Mouse (Mus musculus): ENCODE data around the gene Bcl11a. TPM values are rescaled to one million over a fixed set of nuclear protein-coding genes. Genes with fewer than 3 reads are reported as not detected.
A peak's percentile ranks its signal among the peaks of the same experiment; 100 is the strongest.

Gene Bcl11a
- polyA plus RNA-seq, 1 experiment, result 10.4 TPM

DNA sequence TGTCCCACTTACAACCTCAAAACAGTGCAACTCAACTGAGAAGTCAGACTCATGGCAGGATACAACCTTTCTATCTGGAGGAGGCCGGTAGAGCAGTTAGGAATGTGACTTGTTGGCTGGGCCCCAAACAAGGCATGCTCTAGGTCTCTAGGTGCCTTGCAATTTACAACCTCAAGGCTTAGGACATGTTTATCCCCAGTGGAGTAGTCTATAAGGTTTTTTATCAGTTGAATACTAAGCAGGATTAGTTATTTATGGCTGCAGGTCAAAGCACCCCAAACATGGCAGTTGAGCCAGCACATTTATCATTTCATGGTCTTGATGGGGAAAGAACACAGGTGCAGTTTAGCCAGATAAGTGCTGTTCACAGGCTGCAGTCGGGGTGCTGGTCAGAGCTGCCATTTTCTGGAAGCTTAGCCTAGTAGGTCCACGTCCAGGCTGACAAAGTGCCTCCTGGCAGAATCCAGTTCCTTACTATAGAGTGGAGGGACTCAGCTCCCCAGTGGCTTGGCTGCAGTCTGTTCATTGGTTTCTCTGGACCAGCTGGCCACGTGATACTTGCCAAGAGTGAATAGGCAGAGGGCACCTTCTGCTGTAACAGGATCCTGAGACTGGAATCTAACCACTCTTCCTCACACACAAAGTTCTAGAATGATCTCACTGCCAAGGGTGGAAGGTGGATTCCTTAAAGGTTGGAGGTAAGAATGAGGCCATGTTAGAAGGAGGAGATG lies 118.8 kb downstream of the Bcl11a start:
- no peaks in the 10 kb centered on the region for H3K4me1 ChIP-seq (ENCODE audit: control insufficient read depth, insufficient read depth, low read length)
- TF ChIP-seq CTCF (IDR thresholded peaks at IDR 0.05; ENCODE audit: borderline replicate concordance, insufficient read depth, low read depth, low read length) (no peak), POLR2A (IDR thresholded peaks at IDR 0.05; ENCODE audit: borderline replicate concordance, insufficient read depth, low read length) (no peak)
- no peaks in the 10 kb centered on the region for H3K27me3 ChIP-seq (ENCODE audit: control insufficient read depth, insufficient read depth, low read length)
- H3K27ac ChIP-seq (ENCODE audit: insufficient read depth, low read length), result no peak overlapping the region
- WGBS, result 34% methylated on average over 4 of the region's 4 CpGs
- H3K4me3 ChIP-seq (replicated peaks; ENCODE audit: insufficient read depth, low read depth, low read length), result no peak overlapping the region
- peak in 1 of 2 experiments; percentile 22 for DNase-seq

DNA sequence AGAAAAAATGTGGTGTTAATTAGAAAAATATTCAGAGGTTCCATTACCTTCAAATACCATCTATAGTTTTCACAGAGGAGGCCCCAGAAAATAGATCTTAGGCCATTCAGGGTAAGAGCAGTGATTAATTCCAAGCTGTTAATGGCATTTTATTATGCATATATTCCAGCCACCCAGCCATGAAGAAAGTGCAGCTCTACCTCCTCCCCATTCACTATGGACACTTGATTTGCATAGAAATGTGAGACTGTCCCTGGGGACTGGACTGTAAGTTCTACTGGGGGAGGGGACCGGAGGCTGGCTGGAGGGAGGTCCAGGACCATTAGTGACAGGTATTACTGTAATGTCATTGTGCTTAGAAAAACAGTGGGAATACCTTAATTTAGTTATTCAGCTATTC lies 119.6 kb downstream of the Bcl11a start:
- WGBS, result 77% methylated on average over 1 of the region's 1 CpGs
- Histone ChIP-seq H3K4me1 (ENCODE audit: control insufficient read depth, insufficient read depth, low read length) (no peaks in the 10 kb centered on the region), H3K4me3 (replicated peaks; ENCODE audit: insufficient read depth, low read depth, low read length) (no peak overlapping the region), H3K27ac (ENCODE audit: insufficient read depth, low read length) (no peak overlapping the region), H3K27me3 (ENCODE audit: control insufficient read depth, insufficient read depth, low read length) (no peaks in the 10 kb centered on the region)
- TF ChIP-seq POLR2A (IDR thresholded peaks at IDR 0.05; ENCODE audit: borderline replicate concordance, insufficient read depth, low read length), result no peak
- TF ChIP-seq CTCF (IDR thresholded peaks at IDR 0.05; ENCODE audit: borderline replicate concordance, insufficient read depth, low read depth, low read length), result no peak
- DNase-seq, result no peak

DNA sequence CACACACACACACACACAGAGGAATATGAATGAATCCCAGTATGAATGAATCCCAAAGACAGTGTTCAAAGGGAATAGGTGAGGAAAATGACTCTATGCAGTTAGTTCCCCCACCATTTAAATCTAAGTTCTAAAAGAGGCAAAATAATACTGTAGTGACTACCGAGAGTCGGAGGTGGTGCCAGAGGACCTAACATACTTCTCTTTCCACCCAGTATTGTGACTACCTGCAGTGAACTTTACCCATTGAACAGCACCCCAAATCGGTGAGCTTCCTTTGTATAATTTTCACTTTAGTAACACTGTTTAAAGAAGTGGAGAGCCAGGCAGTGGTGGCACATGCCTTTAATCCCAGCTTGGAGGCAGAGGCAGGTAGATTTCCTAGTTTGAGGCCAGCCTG lies 121.7 kb downstream of the Bcl11a start:
- DNase-seq, result no peak
- 94% methylated on average over 3 of the region's 3 CpGs for WGBS
- H3K4me3 ChIP-seq (replicated peaks; ENCODE audit: insufficient read depth, low read depth, low read length), result no peak overlapping the region
- H3K27ac ChIP-seq (ENCODE audit: insufficient read depth, low read length), result no peak overlapping the region
- no peaks in the 10 kb centered on the region for H3K27me3 ChIP-seq (ENCODE audit: control insufficient read depth, insufficient read depth, low read length)
- no peaks in the 10 kb centered on the region for H3K4me1 ChIP-seq (ENCODE audit: control insufficient read depth, insufficient read depth, low read length)
- TF ChIP-seq POLR2A (IDR thresholded peaks at IDR 0.05; ENCODE audit: borderline replicate concordance, insufficient read depth, low read length) (no peak), CTCF (IDR thresholded peaks at IDR 0.05; ENCODE audit: borderline replicate concordance, insufficient read depth, low read depth, low read length) (no peak)

DNA sequence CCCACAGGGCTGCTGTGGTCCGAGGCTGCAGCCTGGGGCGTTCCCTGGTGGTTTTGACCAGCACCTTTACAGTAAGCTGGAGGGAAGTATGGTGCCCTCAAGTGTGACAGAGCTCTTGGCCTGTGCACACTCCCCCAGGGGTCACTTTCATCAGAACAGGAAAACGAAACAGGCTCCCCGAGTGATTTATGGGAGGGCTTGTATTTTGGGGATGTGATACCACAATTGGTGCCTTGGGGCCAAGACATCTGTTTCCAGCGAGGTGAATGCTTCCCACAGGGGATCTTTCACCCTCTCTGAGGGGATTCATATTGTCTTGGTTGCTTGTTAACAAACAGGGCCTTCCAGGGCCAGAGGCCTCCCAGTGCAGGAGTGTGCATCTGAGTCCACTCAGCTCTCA lies 122.5 kb downstream of the Bcl11a start:
- H3K4me1 ChIP-seq (ENCODE audit: control insufficient read depth, insufficient read depth, low read length), result no peaks in the 10 kb centered on the region
- no peak for TF ChIP-seq CTCF (IDR thresholded peaks at IDR 0.05; ENCODE audit: borderline replicate concordance, insufficient read depth, low read depth, low read length)
- TF ChIP-seq POLR2A (IDR thresholded peaks at IDR 0.05; ENCODE audit: borderline replicate concordance, insufficient read depth, low read length), result no peak
- no peak for DNase-seq
- 71% methylated on average over 5 of the region's 5 CpGs for WGBS
- H3K4me3 ChIP-seq (replicated peaks; ENCODE audit: insufficient read depth, low read depth, low read length), result no peak overlapping the region
- no peak overlapping the region for H3K27ac ChIP-seq (ENCODE audit: insufficient read depth, low read length)
- no peaks in the 10 kb centered on the region for H3K27me3 ChIP-seq (ENCODE audit: control insufficient read depth, insufficient read depth, low read length)

DNA sequence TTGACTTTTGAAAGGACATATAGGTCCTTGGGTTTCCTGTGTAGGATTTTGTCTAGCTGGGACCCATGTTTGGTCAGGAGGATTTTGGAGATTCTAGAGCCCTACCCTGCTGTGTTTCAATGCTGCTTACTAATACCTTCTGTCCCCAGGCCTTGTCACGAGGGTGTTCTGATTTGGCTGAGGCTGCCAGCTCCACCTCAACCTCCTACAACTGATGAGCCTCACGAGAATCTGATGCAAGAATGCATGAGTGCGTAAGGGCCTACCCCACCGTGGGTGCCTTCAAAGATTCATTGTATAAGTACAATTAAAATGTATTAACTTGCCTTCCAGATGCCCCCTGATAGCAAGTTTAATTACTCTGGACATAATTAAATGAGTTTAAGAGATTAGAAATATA lies 123.4 kb downstream of the Bcl11a start:
- 83% methylated on average over 4 of the region's 4 CpGs for WGBS
- no peak overlapping the region for H3K4me3 ChIP-seq (replicated peaks; ENCODE audit: insufficient read depth, low read depth, low read length)
- no peaks in the 10 kb centered on the region for H3K27me3 ChIP-seq (ENCODE audit: control insufficient read depth, insufficient read depth, low read length)
- TF ChIP-seq CTCF (IDR thresholded peaks at IDR 0.05; ENCODE audit: borderline replicate concordance, insufficient read depth, low read depth, low read length) (no peak), POLR2A (IDR thresholded peaks at IDR 0.05; ENCODE audit: borderline replicate concordance, insufficient read depth, low read length) (no peak)
- DNase-seq, result no peak
- H3K27ac ChIP-seq (ENCODE audit: insufficient read depth, low read length), result no peak overlapping the region
- no peaks in the 10 kb centered on the region for H3K4me1 ChIP-seq (ENCODE audit: control insufficient read depth, insufficient read depth, low read length)

DNA sequence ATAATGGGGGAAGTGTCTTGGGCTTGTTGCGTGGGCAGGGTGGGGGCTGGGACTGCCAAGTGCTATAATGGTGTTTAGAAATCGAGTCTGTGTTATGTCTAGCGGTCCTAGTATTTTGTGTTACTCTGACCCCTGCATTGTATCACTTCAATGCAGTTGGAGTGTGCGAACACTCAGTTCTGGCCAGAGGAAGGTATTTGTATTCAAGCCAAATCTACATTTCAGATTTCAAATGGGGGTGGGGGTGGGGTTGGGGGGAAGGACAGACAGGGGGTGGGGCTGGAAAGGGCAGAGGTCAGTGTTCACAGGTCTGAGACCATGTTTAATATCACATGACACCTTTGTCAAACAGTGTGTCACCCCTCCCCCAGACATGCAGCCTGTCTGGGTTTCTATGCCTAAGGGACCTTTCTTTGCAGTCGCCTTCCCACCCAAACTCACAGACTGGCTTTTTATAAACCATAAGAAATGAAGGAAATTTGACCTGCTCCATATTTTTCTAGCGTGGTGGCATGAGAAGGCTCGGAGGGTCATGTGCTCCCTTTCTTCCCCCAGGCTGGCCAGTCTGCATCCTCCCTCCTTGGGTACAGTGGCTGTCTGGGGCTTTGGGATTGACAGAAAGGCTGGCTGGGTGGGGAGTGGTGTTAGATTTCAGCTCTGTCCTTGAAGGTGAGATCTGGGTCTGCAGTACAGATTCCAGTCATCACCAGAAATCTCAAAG lies 124.9 kb downstream of the Bcl11a start:
- no peak for DNase-seq

DNA sequence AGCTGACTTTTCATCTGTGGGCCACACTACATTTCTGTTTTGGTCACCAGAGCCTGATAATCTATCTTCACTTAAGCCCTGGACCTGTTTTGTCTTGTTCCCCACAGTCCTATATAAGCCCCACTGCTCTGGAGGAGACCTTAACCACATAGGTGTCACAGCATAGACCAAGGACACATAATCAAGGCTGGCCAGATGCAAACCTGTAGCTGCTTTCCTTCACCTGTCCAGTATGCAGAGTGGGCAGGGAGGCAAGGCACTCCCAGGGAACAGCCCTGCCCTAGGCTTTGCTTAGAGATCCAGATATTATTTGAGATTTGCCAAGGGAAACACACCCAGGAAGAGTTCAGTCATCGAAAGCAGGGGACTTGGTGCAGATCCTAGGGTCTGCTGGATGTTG lies 125.6 kb downstream of the Bcl11a start:
- Histone ChIP-seq H3K4me1 (ENCODE audit: control insufficient read depth, insufficient read depth, low read length) (no peaks in the 10 kb centered on the region), H3K27me3 (ENCODE audit: control insufficient read depth, insufficient read depth, low read length) (no peaks in the 10 kb centered on the region), H3K27ac (ENCODE audit: insufficient read depth, low read length) (no peak overlapping the region), H3K4me3 (replicated peaks; ENCODE audit: insufficient read depth, low read depth, low read length) (no peak overlapping the region)
- WGBS, result 95% methylated on average over 1 of the region's 1 CpGs
- DNase-seq, result no peak
- no peak for TF ChIP-seq CTCF (IDR thresholded peaks at IDR 0.05; ENCODE audit: borderline replicate concordance, insufficient read depth, low read depth, low read length)

More for the DNA sequence above, 124.9 kb downstream of the Bcl11a start:
- no peak overlapping the region for H3K27ac ChIP-seq (ENCODE audit: insufficient read depth, low read length)
- 40% methylated on average over 7 of the region's 7 CpGs for WGBS
- H3K4me1 ChIP-seq (ENCODE audit: control insufficient read depth, insufficient read depth, low read length), result no peaks in the 10 kb centered on the region
- TF ChIP-seq CTCF (IDR thresholded peaks at IDR 0.05; ENCODE audit: borderline replicate concordance, insufficient read depth, low read depth, low read length) (no peak), POLR2A (IDR thresholded peaks at IDR 0.05; ENCODE audit: borderline replicate concordance, insufficient read depth, low read length) (no peak)
- no peaks in the 10 kb centered on the region for H3K27me3 ChIP-seq (ENCODE audit: control insufficient read depth, insufficient read depth, low read length)
- H3K4me3 ChIP-seq (replicated peaks; ENCODE audit: insufficient read depth, low read depth, low read length), result no peak overlapping the region

DNA sequence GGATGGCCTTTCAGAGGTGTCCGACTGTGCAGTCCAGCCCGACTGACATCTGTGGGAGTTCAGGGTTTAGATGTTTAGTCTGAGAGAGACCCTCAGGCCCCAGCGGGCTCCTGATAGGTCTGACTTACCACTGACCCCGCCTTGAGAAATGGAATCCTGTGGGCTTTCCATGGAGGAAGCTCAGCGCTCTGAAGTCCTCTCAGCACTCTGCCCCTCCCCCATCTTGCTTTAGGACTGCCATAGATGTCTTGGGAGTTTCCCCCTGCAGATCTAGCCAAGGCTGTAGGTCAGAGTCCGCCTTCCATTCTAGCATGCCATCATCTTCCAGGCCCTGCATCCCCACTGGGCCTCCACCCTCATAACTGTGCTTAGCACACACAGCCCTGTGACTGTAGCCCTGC lies 131.1 kb downstream of the Bcl11a start:
- TF ChIP-seq POLR2A (IDR thresholded peaks at IDR 0.05; ENCODE audit: borderline replicate concordance, insufficient read depth, low read length) (no peak), CTCF (IDR thresholded peaks at IDR 0.05; ENCODE audit: borderline replicate concordance, insufficient read depth, low read depth, low read length) (no peak)
- no peaks in the 10 kb centered on the region for H3K4me1 ChIP-seq (ENCODE audit: control insufficient read depth, insufficient read depth, low read length)
- 67% methylated on average over 6 of the region's 6 CpGs for WGBS

More for the DNA sequence above, 131.1 kb downstream of the Bcl11a start:
- Histone ChIP-seq H3K27me3 (ENCODE audit: control insufficient read depth, insufficient read depth, low read length) (no peaks in the 10 kb centered on the region), H3K4me3 (replicated peaks; ENCODE audit: insufficient read depth, low read depth, low read length) (no peak overlapping the region), H3K27ac (ENCODE audit: insufficient read depth, low read length) (no peak overlapping the region)
- no peak for DNase-seq

Measured in cerebellum, adult 2 months (tissue).